Mouse (Mus musculus): Measurements from ENCODE around the gene Olfr1199.

Gene Olfr1199

GRCm38 (mm10) chr2:88760369-88760768 is at the start of gene Olfr1199:
Olfr1199 (minus strand) TSS chr2:88760469.
- no peak for DNase-seq (ENCODE audit: low read depth, low spot score)

GRCm38 (mm10) chr2:88792736-88793135 is 32.5 kb upstream of the Olfr1199 start, which contains the start of gene Olfr1201:
Olfr1201 (plus strand) TSS chr2:88793036.
- no peak for DNase-seq (ENCODE audit: low read depth, low spot score)

GRCm38 (mm10) chr2:88770388-88770787 is 10.1 kb upstream of the Olfr1199 start, which contains the start of gene Olfr1200:
Olfr1200 (minus strand) TSS chr2:88770488.
- DNase-seq (ENCODE audit: low read depth, low spot score), result no peak

- DNase-seq (ENCODE audit: low read depth, low spot score), result no peak
These were observed 9.0 kb downstream of the Olfr1199 start, which contains the start of gene Olfr1198 for GRCm38 (mm10) chr2:88751270-88751669. Olfr1198 (minus strand) TSS chr2:88751370.

- no peak for DNase-seq (ENCODE audit: low read depth, low spot score)
These were observed 16.9 kb downstream of the Olfr1199 start for GRCm38 (mm10) chr2:88743379-88743778.

GRCm38 (mm10) chr2:88732266-88732665 is 28.0 kb downstream of the Olfr1199 start, which contains the start of gene Olfr1197:
Olfr1197 (minus strand) TSS chr2:88732366.
- no peak for DNase-seq (ENCODE audit: low read depth, low spot score)

GRCm38 (mm10) chr2:88704497-88704896 is 55.8 kb downstream of the Olfr1199 start, which contains the start of gene Olfr1196:
Olfr1196 (minus strand) TSS chr2:88704597.
- DNase-seq (ENCODE audit: low read depth, low spot score), result no peak

All from telencephalon, adult 2 months (tissue).